Mouse (Mus musculus) neural tube, embryonic 11.5 days (tissue): ENCODE results near the gene Serinc2. TPM values are rescaled to one million over a fixed set of nuclear protein-coding genes. Genes with fewer than 3 reads are reported as not detected.
A peak's percentile ranks its signal among the peaks of the same experiment; 100 is the strongest.

ENCODE experiments used
- ATAC-seq: fragments of 200-750 bp; cut with Nextera tagmentation; 2 replicates; pipeline ENCODE4 v1.8.0; 2017; ENCODE audit warnings: moderate number of reproducible peaks, mild to moderate bottlenecking, moderate TSS enrichment, moderate library complexity; ENCODE audit not compliant: insufficient read depth, low FRiP score, low TSS enrichment
- DNase-seq: peaks from one replicate; pipeline ENCODE4 v3.0.0-alpha.2; 2015; ENCODE audit warnings: low spot score
- H3K27ac ChIP-seq: fragments of 300-500 bp; sonication (generic); 2 replicates; pipeline ENCODE4 v1.5.1; 2014; ENCODE audit warnings: low read depth, mild to moderate bottlenecking, low read length
- H3K27me3 ChIP-seq: fragments of 300-500 bp; sonication (generic); 2 replicates; pipeline ENCODE4 v1.6.1; 2014; ENCODE audit warnings: mild to moderate bottlenecking, low read length, mixed read lengths; ENCODE audit not compliant: control insufficient read depth, insufficient read depth
- H3K36me3 ChIP-seq: fragments of 300-500 bp; sonication (generic); 2 replicates; pipeline ENCODE4 v1.6.1; 2014; ENCODE audit warnings: mild to moderate bottlenecking, low read length, moderate library complexity, mixed read lengths; ENCODE audit not compliant: control insufficient read depth, insufficient read depth
- H3K4me1 ChIP-seq: fragments of 300-500 bp; sonication (generic); 2 replicates; pipeline ENCODE4 v1.6.1; 2014; ENCODE audit warnings: low read length, mixed read lengths; ENCODE audit not compliant: control insufficient read depth, insufficient read depth
- H3K4me2 ChIP-seq: fragments of 300-500 bp; sonication (generic); 2 replicates; pipeline ENCODE4 v1.6.1; 2014; ENCODE audit warnings: low read depth, mild to moderate bottlenecking, moderate library complexity
- H3K4me3 ChIP-seq: fragments of 300-500 bp; sonication (generic); 2 replicates; pipeline ENCODE4 v1.5.1; 2014; ENCODE audit warnings: low read depth, low read length
- H3K9ac ChIP-seq: fragments of 300-500 bp; sonication (generic); 2 replicates; pipeline ENCODE4 v1.6.1; 2014; ENCODE audit warnings: mild to moderate bottlenecking, low read length
- H3K9me3 ChIP-seq: fragments of 300-500 bp; sonication (generic); 2 replicates; pipeline ENCODE4 v1.6.1; 2016; ENCODE audit warnings: low read length; ENCODE audit not compliant: control insufficient read depth
- WGBS: fragments of 180-500 bp; shearing (Covaris S2); extraction: QIAGEN DNeasy Blood & Tissue Kit; methylation state at CpG from one replicate; pipeline ENCODE4 v1.1.7; 2014; 5-methylcytosine and 5-hydroxymethylcytosine counted together
- polyA plus RNA-seq: library from polyadenylated mRNA; unstranded; fragments of >200 nt; fragmentation: Nextera tagmentation; extraction: Ambion mirVana; gene quantifications from 2 replicates; pipeline ENCODE4 v1.2.1, GENCODE M21; 2014

Serinc2 gene
- polyA plus RNA-seq, 1 experiment from 2014 or later = 58.5 TPM

GRCm38 (mm10) chr4:130292271-130292670 lies 13.3 kb upstream of the Serinc2 start:
- Histone ChIP-seq H3K27me3 (no peaks in the 10 kb centered on the region), H3K4me3 (no peak overlapping the region), H3K4me2 (no peak overlapping the region), H3K27ac (no peak overlapping the region), H3K4me1 (no peaks in the 10 kb centered on the region), H3K9me3 (no peaks in the 10 kb centered on the region), H3K9ac (no peak overlapping the region), H3K36me3 (no peaks in the 10 kb centered on the region)
- 10% methylated on average over 4 of the region's 4 CpGs for WGBS
- DNase-seq = peak; percentile 85
- no peak for ATAC-seq

GRCm38 (mm10) chr4:130289824-130290223 lies 10.8 kb upstream of the Serinc2 start:
- 68% methylated on average over 3 of the region's 3 CpGs for WGBS
- ATAC-seq (no peak), DNase-seq (no peak)
- H3K27ac ChIP-seq = no peak overlapping the region
- no peak overlapping the region for H3K9ac ChIP-seq
- H3K36me3 ChIP-seq = no peaks in the 10 kb centered on the region
- H3K4me3 ChIP-seq = no peak overlapping the region
- no peak overlapping the region for H3K4me2 ChIP-seq
- no peaks in the 10 kb centered on the region for H3K4me1 ChIP-seq
- no peaks in the 10 kb centered on the region for H3K9me3 ChIP-seq
- no peaks in the 10 kb centered on the region for H3K27me3 ChIP-seq

DNA sequence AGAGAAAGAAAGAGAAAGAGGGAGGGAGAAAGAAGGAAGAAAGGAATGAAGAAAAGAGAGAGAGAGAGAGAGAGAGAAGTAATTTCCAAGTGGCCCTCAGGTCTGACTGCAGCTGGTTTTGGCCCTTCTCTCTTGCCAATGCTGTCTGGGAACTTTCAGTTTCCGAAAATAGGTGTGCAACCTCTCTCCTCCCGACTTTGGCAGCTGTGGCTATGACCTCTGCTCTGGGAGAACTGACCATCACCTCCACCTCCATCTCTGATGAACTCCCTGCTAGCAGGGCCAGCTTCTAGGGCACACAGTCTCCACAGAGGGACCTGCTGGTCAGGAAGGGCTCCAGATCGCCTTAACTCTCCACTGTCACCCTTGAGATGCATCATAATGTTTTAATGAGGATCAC lies 7.5 kb upstream of the Serinc2 start:
- Histone ChIP-seq H3K36me3 (no peaks in the 10 kb centered on the region), H3K27ac (no peak overlapping the region), H3K4me1 (no peaks in the 10 kb centered on the region), H3K4me2 (no peak overlapping the region), H3K27me3 (no peaks in the 10 kb centered on the region), H3K9me3 (no peaks in the 10 kb centered on the region), H3K9ac (no peak overlapping the region), H3K4me3 (no peak overlapping the region)
- DNase-seq = no peak
- 62% methylated on average over 3 of the region's 3 CpGs for WGBS
- ATAC-seq = no peak

GRCm38 (mm10) chr4:130283826-130284225 lies 4.8 kb upstream of the Serinc2 start:
- DNase-seq (no peak), ATAC-seq (no peak)
- Histone ChIP-seq H3K4me3 (no peak overlapping the region), H3K4me1 (no peaks in the 10 kb centered on the region), H3K9me3 (no peaks in the 10 kb centered on the region), H3K27ac (no peak overlapping the region), H3K4me2 (no peak overlapping the region), H3K27me3 (no peaks in the 10 kb centered on the region), H3K9ac (no peak overlapping the region), H3K36me3 (no peaks in the 10 kb centered on the region)
- 83% methylated on average over 9 of the region's 9 CpGs for WGBS

DNA sequence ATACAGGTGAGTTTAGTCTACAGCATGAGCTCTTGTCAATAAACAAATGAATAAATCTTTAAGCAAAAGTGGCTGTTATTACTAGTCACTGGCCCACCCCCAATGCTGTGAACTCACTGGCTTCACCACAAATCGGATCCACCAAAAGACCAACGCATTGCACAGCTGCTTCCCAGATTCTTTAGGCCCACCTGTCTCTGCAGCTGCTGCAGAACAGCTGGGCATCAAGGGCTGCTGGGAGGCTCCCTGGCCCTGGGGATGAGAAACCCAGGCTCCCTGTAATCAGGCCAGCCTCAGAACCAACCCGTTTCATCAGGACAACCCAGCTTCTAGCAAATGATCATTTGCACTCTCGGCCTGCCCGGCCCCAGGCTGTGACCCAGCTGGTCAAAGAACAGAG lies 3.9 kb upstream of the Serinc2 start:
- no peaks in the 10 kb centered on the region for H3K27me3 ChIP-seq
- ATAC-seq (no peak), DNase-seq (no peak)
- no peak overlapping the region for H3K9ac ChIP-seq
- no peak overlapping the region for H3K27ac ChIP-seq
- no peaks in the 10 kb centered on the region for H3K9me3 ChIP-seq
- H3K36me3 ChIP-seq = no peaks in the 10 kb centered on the region
- no peak overlapping the region for H3K4me2 ChIP-seq
- H3K4me3 ChIP-seq = no peak overlapping the region
- WGBS = 67% methylated on average over 5 of the region's 5 CpGs
- no peaks in the 10 kb centered on the region for H3K4me1 ChIP-seq

GRCm38 (mm10) chr4:130276573-130277176 lies 2.3 kb downstream of the Serinc2 start:
- H3K9me3 ChIP-seq = no peaks in the 10 kb centered on the region
- ATAC-seq (no peak), DNase-seq (no peak)
- H3K27me3 ChIP-seq = no peaks in the 10 kb centered on the region; the same call in 1 of the 2 replicates
- no peaks in the 10 kb centered on the region for H3K36me3 ChIP-seq
- no peak overlapping the region for H3K27ac ChIP-seq
- H3K4me1 ChIP-seq = peaks cover 6% of the 10 kb centered on the region; the same call in 1 of the 2 replicates
- 70% methylated on average over 7 of the region's 7 CpGs for WGBS
- H3K4me3 ChIP-seq = no peak overlapping the region
- H3K4me2 ChIP-seq = no peak overlapping the region
- H3K9ac ChIP-seq = no peak overlapping the region

DNA sequence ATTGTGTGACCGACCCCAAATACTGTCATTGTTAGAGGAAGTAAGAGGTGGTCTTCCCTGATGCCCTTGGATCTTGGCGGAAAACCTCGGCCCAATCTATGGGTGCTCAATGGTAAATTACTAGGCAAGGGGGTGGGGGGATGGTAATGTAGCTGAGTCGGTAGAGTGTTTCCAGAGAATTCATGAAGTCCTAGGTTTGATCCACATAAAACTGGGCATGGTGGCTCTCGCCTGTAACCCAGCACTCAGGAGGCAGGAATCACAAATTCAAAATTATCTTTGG lies 3.2 kb downstream of the Serinc2 start:
- ATAC-seq (no peak), DNase-seq (no peak)
- Histone ChIP-seq H3K4me3 (peak overlapping the region; percentile 63), H3K27me3 (no peaks in the 10 kb centered on the region; the same call in 1 of the 2 replicates), H3K9me3 (no peaks in the 10 kb centered on the region), H3K36me3 (no peaks in the 10 kb centered on the region), H3K9ac (peak overlapping the region; percentile 88), H3K4me2 (peak overlapping the region; percentile 85), H3K27ac (peak overlapping the region; percentile 93; the same call in 1 of the 2 replicates), H3K4me1 (peaks cover 6% of the 10 kb centered on the region; the same call in 1 of the 2 replicates)
- WGBS = 40% methylated on average over 5 of the region's 5 CpGs

DNA sequence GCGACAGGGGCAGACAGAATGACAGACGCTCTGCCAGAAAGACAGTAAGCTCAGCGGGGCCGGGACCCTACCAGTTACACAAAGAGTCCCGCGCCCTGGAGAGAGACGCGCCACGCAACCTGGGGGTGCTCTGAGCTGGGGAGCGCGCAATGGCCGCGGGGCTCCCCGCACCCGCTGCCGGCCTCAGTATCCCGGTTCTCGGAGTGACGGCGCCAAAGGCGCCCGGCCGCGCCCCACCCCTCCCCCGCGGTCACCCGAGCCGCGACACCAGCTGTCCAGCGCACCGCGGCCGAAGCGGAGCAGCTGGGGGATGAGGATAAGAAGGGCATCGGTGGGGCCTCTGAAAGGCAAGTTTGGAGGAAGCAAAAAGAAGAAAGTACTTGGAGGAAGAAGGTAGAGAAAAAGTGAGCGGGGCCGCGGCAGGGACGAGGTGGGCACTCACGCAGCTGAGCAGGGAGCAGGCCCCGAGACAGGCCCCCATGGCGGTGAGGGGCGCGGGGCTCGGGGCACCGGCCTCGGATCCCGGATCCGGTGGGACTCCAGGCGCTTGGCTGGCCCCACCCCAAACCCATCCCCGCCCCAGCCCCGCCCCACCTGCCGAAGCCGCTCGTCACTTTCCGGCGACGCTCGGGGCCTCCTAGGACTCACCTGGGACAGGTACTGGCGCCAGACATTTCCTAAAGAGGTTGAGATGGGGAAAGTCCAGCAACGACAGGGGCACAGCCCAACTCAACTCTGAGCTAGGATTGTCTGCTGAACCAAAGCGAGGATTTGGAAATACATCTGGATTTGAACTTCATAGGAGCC lies 3.8 kb downstream of the Serinc2 start:
- Histone ChIP-seq H3K9ac (peak overlapping the region; percentile 88), H3K27ac (peak overlapping the region; percentile 93), H3K4me3 (peak overlapping the region; percentile 63), H3K4me1 (peaks cover 6% of the 10 kb centered on the region; the same call in 1 of the 2 replicates), H3K4me2 (peak overlapping the region; percentile 85), H3K36me3 (no peaks in the 10 kb centered on the region), H3K27me3 (no peaks in the 10 kb centered on the region; the same call in 1 of the 2 replicates), H3K9me3 (no peaks in the 10 kb centered on the region)
- peak; percentile 48 for ATAC-seq
- WGBS = 1% methylated on average over 55 of the region's 62 CpGs
- DNase-seq = peak; percentile 73
